Mouse (Mus musculus) spleen, postnatal 36 days (tissue): Measurements from ENCODE around the gene Bpifa6.

Source experiments
- DNase-seq, 2 experiments: peaks; one replicate each; pipeline ENCODE4 v3.0.0; 2022; ENCODE audit warnings: low spot score in 2 of 2, mixed read lengths in 1 of 2

Gene Bpifa6

GRCm38 (mm10) chr2:154038932-154039331 lies 64.2 kb downstream of the Bpifa6 start:
- no peak for DNase-seq

GRCm38 (mm10) chr2:154044743-154045142 lies 70.0 kb downstream of the Bpifa6 start:
- peak in 1 of 2 experiments; percentile 6 for DNase-seq
